Comparison of ENCODE assay signal across 25 mouse cellular contexts in the genomic region with DNA sequence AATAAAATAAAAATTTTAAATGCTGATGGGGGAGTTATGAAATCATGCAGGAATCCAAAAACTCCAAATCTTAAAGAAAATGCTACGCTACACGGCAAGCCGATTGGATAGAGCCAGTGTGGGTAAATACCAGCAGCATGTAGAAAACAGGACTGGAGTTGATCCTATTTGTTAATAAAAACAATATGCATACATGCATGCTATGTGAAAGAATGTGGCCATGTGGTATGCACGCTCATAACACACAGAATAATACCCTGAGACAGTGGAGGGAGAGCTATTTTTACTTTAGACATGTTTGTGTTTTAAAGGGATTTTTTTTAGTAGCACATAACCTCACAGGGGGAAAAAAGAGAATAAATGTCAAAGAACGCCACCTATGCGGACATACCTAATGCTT. TPM values are rescaled to one million over a fixed set of nuclear protein-coding genes. Genes with fewer than 3 reads are reported as not detected.
DNase-seq lines count a peak whose midpoint lies in the region; ATAC-seq lines count a peak whose summit lies in the region.
"Had no signal": no experiment of that assay in that cellular context is flagged by ENCODE, and none has a peak within 500 bp of the region (broad histone marks: within the 10 kb centered on the region; RNA-seq: fewer than 3 reads in every experiment).

No protein-coding gene starts in this region.

- 0 out of 2 replicates have a peak, but pooled peaks cover 2% of the 10 kb centered on the region for H3K36me3 ChIP-seq in embryonic facial prominence, embryonic 14.5 days (ENCODE audit: control insufficient read depth, insufficient read depth, low read length)

- no peaks in the 10 kb centered on the region for H3K9me3 ChIP-seq in embryonic facial prominence, embryonic 14.5 days (ENCODE audit: control insufficient read depth, low read length)
- H3K9me3 ChIP-seq: forebrain, embryonic 13.5 days; forebrain, embryonic 15.5 days had no signal

- ATAC-seq in embryonic facial prominence, embryonic 14.5 days (ENCODE audit: low read depth) = peak; percentile 67; the same call in 1 of the 2 replicates
- ATAC-seq: activated CD4-positive, CD25-positive, alpha-beta regulatory T cell, adult 4 months; forebrain, embryonic 13.5 days; forebrain, embryonic 15.5 days; forebrain, postnatal 0 days; Patski had no signal

- H3K27me3 ChIP-seq in embryonic facial prominence, embryonic 14.5 days (replicated peaks; ENCODE audit: control insufficient read depth, insufficient read depth, low read length) = no peaks in the 10 kb centered on the region
- H3K27me3 ChIP-seq: forebrain, embryonic 13.5 days; forebrain, embryonic 15.5 days; Patski had no signal

- H3K9ac ChIP-seq in embryonic facial prominence, embryonic 14.5 days (ENCODE audit: low read depth, low read length) = no peak overlapping the region
- H3K9ac ChIP-seq: forebrain, embryonic 13.5 days; forebrain, embryonic 15.5 days; forebrain, postnatal 0 days had no signal

- H3K27ac ChIP-seq in embryonic facial prominence, embryonic 14.5 days (replicated peaks; ENCODE audit: low read depth, low read length) = peak overlapping the region; percentile 48; the same call in 1 of the 2 replicates
- H3K27ac ChIP-seq: forebrain, embryonic 13.5 days; forebrain, embryonic 15.5 days had no signal

- 68% methylated on average over 6 of the region's 6 CpGs for WGBS in embryonic facial prominence, embryonic 14.5 days

- H3K4me3 ChIP-seq in embryonic facial prominence, embryonic 14.5 days (ENCODE audit: low read depth, low read length) = no peak overlapping the region
- H3K4me3 ChIP-seq: forebrain, embryonic 13.5 days; forebrain, embryonic 15.5 days had no signal

- H3K4me1 ChIP-seq in embryonic facial prominence, embryonic 14.5 days (ENCODE audit: control insufficient read depth, insufficient read depth, low read length) = peaks cover 8% of the 10 kb centered on the region; the same call in 1 of the 2 replicates

- H3K4me2 ChIP-seq in embryonic facial prominence, embryonic 14.5 days (ENCODE audit: low read depth, low read length) = no peak overlapping the region; the same call in 1 of the 2 replicates
- H3K4me2 ChIP-seq: forebrain, embryonic 13.5 days; forebrain, embryonic 15.5 days had no signal

- peak; percentile 22 for DNase-seq in heart, adult 11 months
- no peak for DNase-seq in heart, postnatal 36 days
- DNase-seq in embryonic facial prominence, embryonic 14.5 days (ENCODE audit: low spot score) = peak; percentile 75
- no peak for DNase-seq in kidney, adult 9 months
- DNase-seq in thymus, postnatal 4 days = no peak
- DNase-seq: adrenal gland, adult 8-10 months; adrenal gland, postnatal 14 days; adrenal gland, postnatal 36 days; cerebellum, adult 11-12 months; cerebellum, adult 2 months; cerebellum, adult 9-10 months; cerebellum, postnatal 10 days; cerebellum, postnatal 25 days; forebrain, postnatal 0 days had no signal

- intact Hi-C loops in heart, postnatal 36 days (cut with DNase I) = no loop called here

RNA-seq across cellular contexts. Expression of a gene that starts 9.2 kb away (rescaled TPM):
- under 1 TPM; 0.27 to 0.28 TPM for total RNA-seq in heart, postnatal 36 days (2021)
- polyA plus RNA-seq in embryonic facial prominence, embryonic 14.5 days (2014; fragmentation: Nextera tagmentation; extraction: Ambion mirVana) = 8.1 and 8.4 TPM in 2 replicates

RNA-seq across cellular contexts. Expression of a gene that starts 50.1 kb away (rescaled TPM):
- not detected for total RNA-seq in heart, postnatal 36 days (2021)
- not detected in 2 replicates for polyA plus RNA-seq in embryonic facial prominence, embryonic 14.5 days (2014; fragmentation: Nextera tagmentation; extraction: Ambion mirVana)
- total RNA-seq: adrenal gland, adult 18-20 months; adrenal gland, adult 8-10 months; adrenal gland, postnatal 14 days; adrenal gland, postnatal 36 days; ES-E14; MEL had no signal
- polyA plus RNA-seq: activated CD4-positive, CD25-positive, alpha-beta regulatory T cell, adult 4 months; C2C12; cerebellum, adult 2 months; cortical plate, adult 2 months; embryonic facial prominence, embryonic 11.5 days; forebrain, embryonic 11.5 days; forebrain, embryonic 13.5 days; Patski had no signal

RNA-seq across cellular contexts. Expression of a gene that starts 52.3 kb away (rescaled TPM):
- 1 to 10 TPM; 2.5 to 3.6 TPM for total RNA-seq in heart, postnatal 36 days (2021)
- polyA plus RNA-seq in embryonic facial prominence, embryonic 14.5 days (2014; fragmentation: Nextera tagmentation; extraction: Ambion mirVana) = 3.0 and 3.1 TPM in 2 replicates
- total RNA-seq: MEL had no signal
- polyA plus RNA-seq: activated CD4-positive, CD25-positive, alpha-beta regulatory T cell, adult 4 months; C2C12 had no signal

Comparison
In these comparisons a context has a peak if more than half of its experiments do, and no peak if none do; other contexts are left out.
1. DNase-seq: peak in heart, adult 11 months (single experiment) and embryonic facial prominence, embryonic 14.5 days (single experiment); none in heart, postnatal 36 days (0 of 2), kidney, adult 9 months (single experiment) and thymus, postnatal 4 days (single experiment).